Mouse (Mus musculus) gonadal fat pad, adult 2 months (tissue): ENCODE results near the gene Prl7c1. TPM values are rescaled to one million over a fixed set of nuclear protein-coding genes. Genes with fewer than 3 reads are reported as not detected.
"Not testable (repeated sequence)": the region's sequence is repeated elsewhere in the genome, so short reads cannot be mapped to it uniquely, and the experiment has no call there.

Experiments
- DNase-seq: peaks from one replicate; pipeline ENCODE4 v3.0.0-alpha.2; 2012; ENCODE audit warnings: low read depth
- polyA plus RNA-seq: library from polyadenylated mRNA; depleted of rRNA; stranded (reverse); fragments of >200 nt; gene quantifications from 2 replicates; pipeline ENCODE4 v1.2.3, GENCODE M21; 2012; rRNA removed

Prl7c1 gene
- not detected in 2 replicates for polyA plus RNA-seq

DNA sequence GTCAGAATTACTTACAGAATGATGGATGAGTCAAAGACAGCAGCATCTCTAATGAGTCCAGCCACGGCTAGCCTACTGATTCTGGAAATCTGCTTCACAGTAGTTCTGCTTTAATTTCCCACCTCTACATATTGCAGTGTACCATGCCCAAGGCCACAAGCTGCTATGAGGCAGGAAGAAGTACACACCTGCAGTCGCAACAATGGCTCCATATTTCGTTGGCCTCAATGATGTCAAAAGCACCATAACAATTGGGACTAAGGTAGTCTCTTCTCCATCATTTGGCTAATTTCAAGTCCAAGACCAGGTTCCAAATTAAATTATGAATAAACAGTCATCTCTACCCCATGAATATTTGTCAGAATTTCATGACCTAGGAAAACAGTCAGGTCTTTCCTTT lies at the start of gene Prl7c1:
TSS of gene Prl7c1 (minus strand) at position 101 of the 400 bp plus-strand sequence.
- DNase-seq = not testable (repeated sequence)

DNA sequence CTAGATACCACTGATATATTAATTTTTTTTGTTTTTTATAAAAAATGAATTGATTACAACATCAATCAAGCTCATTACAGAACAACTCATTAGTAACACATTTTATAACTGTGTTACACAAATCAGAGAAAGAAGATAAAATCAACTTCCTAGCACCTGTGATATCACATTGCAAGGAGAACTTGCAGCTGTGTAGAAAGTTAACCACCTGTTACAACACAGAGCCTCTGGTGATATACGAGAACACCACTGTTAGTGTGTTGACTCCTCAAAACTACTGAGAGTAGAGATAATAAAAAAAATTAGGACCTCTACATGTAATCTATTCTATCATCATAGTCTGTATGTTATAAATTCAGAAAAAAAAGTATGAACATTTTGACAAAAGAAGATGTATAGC lies 22.2 kb upstream of the Prl7c1 start:
- no peak for DNase-seq

DNA sequence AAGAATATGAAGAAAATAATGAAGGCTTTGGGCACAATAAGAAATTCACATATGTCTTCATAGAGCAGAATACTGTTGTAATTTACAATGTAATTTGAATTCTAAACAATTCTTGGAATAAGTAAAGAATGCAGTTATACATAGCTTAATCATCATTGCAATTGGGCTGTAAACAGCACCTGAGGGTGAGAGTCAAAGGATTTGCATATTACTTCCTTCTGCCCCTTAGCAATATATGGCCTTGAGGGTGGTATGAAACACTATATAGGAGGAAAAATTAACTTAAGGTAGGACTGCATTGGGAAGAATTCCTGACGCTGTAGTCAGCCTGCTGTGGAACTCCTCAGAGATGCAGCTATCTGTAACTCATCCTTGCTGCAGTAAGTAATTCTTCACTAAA lies 20.8 kb upstream of the Prl7c1 start, which contains the start of gene Prl2a1:
TSS of gene Prl2a1 (plus strand) at position 301 of the 400 bp plus-strand sequence.
- no peak for DNase-seq

DNA sequence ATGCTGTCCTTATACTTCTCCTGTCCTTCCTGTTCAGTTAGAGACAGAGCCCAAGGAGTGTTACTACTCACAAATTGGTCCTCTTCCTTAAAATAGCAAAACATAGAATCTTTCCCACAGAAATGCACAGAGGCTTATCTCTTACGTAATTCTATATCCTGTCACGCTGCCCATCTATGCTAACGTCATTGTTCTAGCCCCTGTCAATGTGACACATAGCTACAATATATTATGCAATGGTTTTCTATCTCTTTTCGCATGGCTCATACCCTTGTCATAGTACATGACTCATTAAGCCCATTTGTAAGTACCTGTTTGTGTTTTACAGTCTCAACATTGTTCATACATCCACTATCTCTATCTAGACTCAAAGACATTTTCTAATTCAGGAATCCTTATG lies 18.7 kb upstream of the Prl7c1 start:
- no peak for DNase-seq

DNA sequence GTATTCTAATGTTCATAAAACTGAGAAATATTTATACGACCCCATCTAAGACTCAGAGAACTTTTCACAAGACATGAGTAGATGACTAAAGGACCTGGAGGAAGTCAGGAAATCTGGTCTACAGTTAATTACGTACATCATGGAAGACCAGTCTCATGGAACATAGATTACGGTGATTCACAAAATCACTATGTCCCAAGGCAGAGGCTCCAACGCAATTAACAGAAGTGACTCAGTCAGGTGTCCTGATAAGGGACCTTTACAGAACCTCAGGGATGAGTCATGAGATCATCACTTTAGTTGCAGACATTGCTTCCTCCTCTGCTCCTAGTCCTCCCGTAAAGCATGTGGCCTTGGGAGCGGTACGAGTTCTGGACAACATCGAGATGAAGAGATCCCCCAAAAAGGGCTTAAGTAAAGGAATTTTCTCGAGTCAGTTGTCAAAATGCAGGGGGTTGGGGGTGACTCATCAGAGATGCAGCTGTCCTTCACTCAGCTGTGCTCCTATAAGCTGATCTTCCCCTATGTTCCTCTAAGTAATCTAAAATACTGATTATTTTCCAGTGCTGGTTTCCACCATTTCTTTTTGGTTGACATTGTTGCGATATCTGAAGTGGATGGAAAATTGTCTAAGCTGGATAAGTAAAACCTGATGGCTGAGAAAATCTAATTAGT lies 46.0 kb downstream of the Prl7c1 start:
- DNase-seq = no peak

DNA sequence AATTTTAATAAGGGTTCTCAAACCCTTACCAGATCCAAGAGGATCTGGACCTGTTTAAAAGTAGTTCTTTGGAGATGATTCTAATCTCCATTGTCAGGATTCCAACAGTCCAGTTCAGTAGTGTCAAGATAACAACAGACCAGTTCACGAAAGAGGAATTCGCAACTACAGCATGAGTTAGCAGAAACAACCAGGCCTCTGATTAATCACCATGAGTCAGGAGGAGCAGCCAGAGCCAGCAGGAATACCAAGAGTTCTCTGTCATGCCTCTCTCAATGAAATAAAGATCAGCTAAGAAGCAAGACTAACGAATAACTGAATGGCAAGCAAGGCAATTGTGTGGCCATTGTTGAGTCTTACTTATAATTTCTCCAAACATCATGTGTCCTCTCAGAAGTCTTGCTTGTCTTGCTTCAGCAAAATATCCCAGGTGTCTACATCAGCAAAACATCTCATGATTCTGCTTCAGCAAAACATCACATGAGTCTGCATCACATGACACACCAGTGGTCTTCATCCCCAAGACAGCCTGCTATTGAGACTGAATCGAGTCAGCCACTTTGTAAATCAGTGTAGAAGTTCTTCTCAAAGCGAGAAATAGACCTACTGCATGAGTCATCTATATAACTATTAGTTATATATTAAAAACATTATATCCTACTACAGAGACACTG lies 50.2 kb downstream of the Prl7c1 start:
- DNase-seq = not testable (repeated sequence)

DNA sequence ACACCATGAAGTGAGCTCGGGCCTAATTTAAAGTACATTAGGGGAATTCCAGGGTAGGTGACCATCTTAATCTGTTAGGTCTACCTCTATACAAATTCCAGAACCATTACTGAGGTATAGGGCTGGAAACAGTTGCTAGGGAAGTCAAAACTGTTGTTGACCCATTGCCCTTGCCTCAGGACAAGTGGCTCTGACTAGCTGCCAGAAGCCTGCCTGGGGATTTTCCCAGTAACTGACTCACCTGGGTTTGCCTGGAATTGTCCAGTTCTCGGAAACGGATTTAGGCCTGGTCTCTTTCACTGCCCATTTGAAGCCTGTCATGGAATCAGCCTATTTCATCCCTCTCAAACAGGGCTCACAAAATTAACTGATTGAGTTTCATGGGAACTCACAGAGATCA lies 55.5 kb downstream of the Prl7c1 start:
- not testable (repeated sequence) for DNase-seq

Other genes with a start within 250 kb of the Prl7c1 start
- gene Prl8a9, start 216.2 kb downstream of the Prl7c1 start, polyA plus RNA-seq = not detected in 2 replicates
- not detected in 2 replicates for gene Prl8a1, start 198.6 kb downstream of the Prl7c1 start, polyA plus RNA-seq
- not detected in 2 replicates for gene Prl7b1, start 170.2 kb downstream of the Prl7c1 start, polyA plus RNA-seq
- not detected in 2 replicates for gene Prl7a1, start 138.3 kb downstream of the Prl7c1 start, polyA plus RNA-seq
- gene Prl7a2, start 112.8 kb downstream of the Prl7c1 start, polyA plus RNA-seq = not detected in 2 replicates
- not detected in 2 replicates for gene Prl7d1, start 64.1 kb downstream of the Prl7c1 start, polyA plus RNA-seq
- not detected in 2 replicates for gene Prl2a1, start 20.9 kb upstream of the Prl7c1 start, polyA plus RNA-seq
- gene Prl2c1, start 68.5 kb upstream of the Prl7c1 start, polyA plus RNA-seq = not detected in 2 replicates
- not detected in 2 replicates for gene Prl4a1, start 235.4 kb upstream of the Prl7c1 start, polyA plus RNA-seq